Mouse (Mus musculus) gastrocnemius, postnatal 4 days (tissue): Measurements from ENCODE around the gene Gm10837. TPM values are rescaled to one million over a fixed set of nuclear protein-coding genes. Genes with fewer than 3 reads are reported as not detected.

Source experiments
- DNase-seq, 2 experiments: peaks; one replicate each; pipeline ENCODE4 v3.0.0; 2021 to 2022; ENCODE audit warnings: low spot score in 2 of 2, mixed read lengths in 2 of 2
- total RNA-seq, 2 experiments: library from RNA; stranded (reverse); gene quantifications; 2 replicates each; pipeline ENCODE4 v1.2.3; 2021

Gm10837 gene
- total RNA-seq, 2 experiments from 2014 or later: not detected

DNA sequence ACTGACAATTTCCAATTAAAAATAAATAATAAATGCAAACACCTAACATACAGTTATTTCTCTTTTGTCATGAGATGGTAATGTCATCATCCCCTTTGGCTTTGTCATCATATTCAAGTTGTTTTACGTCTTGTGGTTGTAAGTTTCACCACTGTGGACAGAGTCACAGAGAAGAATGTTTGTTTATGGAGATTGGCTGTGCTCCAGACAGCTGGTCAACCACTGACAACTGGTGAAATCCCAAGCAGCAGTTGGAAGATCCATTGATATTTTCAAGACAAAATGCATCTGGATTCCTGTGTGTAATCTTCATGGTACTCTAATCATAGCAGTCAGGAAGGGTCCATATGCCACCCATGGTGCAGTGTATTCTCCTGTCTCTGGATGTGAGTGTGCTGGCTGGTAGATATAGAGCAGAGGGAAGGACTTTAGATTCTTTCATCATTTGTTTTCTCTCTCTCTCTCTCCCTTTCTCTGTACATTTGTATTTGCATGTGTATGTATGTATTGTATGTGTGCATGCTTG lies 23.2 kb downstream of the Gm10837 start:
- no peak for DNase-seq

DNA sequence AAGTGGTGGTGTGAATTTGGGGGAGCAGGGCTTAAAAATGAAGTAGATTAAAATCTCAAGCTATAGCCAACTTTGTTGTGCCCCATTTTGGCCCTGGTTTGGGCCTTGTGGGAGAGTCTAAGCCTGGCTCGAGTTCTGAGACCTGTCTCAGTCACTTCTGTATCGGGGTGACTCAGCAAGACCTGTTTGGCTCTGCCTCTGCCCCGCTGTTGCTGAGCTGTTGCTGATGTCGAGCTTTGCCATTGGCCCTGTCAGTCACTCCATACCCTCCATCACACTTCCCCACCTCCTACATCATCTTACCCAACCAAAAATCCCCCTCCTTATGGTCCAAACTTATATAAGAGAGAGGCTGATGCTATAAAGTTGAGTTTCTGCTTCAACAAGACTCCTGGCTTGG lies 38.1 kb downstream of the Gm10837 start:
- DNase-seq: no peak

DNA sequence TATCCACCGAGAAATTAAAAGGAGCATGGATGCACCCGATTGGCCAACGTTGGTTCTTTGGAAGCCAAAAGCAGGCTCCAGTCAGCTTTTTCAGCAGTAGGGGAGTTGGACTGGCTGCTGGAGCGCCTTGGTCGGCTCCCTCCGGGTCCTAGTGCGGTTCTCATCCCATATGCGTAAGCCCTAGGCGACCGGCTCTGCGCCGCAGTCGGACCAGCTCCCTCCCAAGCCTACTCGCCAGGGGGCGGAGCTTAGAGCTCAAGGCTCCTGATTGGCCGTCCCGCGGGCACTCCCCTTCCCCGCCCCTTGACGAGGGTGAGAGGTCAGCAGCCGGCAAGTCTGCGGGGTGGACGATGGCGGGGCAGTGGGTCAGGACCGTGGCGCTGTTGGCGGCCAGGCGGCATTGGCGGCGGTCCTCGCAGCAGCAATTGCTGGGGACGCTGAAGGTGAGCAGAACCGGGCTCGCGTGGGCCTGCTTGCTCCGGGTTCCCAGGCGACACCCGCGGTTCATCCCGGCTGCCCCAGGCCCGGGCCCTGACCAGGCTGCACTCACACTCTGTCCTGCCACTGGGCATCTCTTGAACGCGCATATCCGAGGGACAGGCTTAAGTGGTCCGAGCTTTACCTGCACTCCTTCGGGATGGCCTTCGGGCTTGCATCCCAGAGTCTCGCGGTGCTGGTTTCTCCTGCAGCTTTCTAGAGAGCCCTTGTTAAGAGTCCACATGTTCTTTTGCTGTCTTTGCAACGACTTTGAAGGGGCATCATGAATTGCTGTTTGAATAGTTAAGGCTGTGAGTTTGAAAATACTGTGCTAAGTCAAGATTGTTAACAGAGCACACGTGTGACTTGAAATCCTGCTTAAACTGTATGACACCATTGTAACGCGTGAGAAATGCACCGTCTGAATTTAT lies 43.9 kb downstream of the Gm10837 start, which contains the start of gene Pcca:
Gene Pcca (plus strand): TSS at position 308 of the 908 bp plus-strand sequence.
- DNase-seq: peak; percentile 93 to 96

DNA sequence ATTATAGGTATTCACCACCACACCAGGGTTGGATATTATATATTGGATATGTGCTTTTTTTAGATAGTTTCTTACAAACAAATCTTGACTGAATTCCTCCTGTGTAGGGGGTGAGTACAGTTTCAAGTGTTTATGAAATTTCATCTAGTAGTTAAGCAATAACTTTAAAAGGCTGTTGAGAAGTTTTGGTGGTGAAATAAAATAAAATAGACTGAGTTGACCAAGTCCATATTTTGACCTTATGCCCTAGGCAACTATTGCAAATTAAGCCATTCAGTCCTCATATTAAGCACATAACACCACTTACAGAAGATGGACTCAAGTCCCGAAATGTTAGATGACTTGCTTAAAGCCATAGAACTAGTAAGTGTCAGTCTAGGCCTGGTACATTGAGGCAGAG lies 45.6 kb downstream of the Gm10837 start:
- DNase-seq: no peak

Other genes with a start within 250 kb of the Gm10837 start
- not detected for gene Gm5089, start 39.5 kb upstream of the Gm10837 start, total RNA-seq
- not detected for gene Zic5, start 24.9 kb upstream of the Gm10837 start, total RNA-seq
- under 1 TPM in 1 of 2 experiments, not detected in 1; 0.18 TPM for gene Zic2, start 15.2 kb upstream of the Gm10837 start, total RNA-seq
- 10 to 100 TPM; 28.4 to 29.2 TPM for gene Pcca, start 43.7 kb downstream of the Gm10837 start, total RNA-seq